26 mouse cellular contexts compared by ENCODE assay signal in genomic region chr6:53510005-53510404, GRCm38 (mm10).
DNase-seq lines count a peak whose midpoint lies in the region; ATAC-seq and TF ChIP-seq lines count a peak whose summit lies in the region.
"Had no signal": no experiment of that assay in that cellular context is flagged by ENCODE, and none has a peak within 500 bp of the region (broad histone marks: within the 10 kb centered on the region; RNA-seq: fewer than 3 reads in every experiment).

No protein-coding gene starts in this region.

- 68% methylated on average over 7 of the region's 7 CpGs for WGBS in forebrain, postnatal 0 days
- 64% methylated on average over 7 of the region's 7 CpGs for WGBS in forebrain, embryonic 13.5 days
- WGBS in kidney, postnatal 0 days: 64% methylated on average over 7 of the region's 7 CpGs

- no peak overlapping the region for H3K4me2 ChIP-seq in forebrain, postnatal 0 days (ENCODE audit: low read depth)
- no peak overlapping the region for H3K4me2 ChIP-seq in forebrain, embryonic 13.5 days
- H3K4me2 ChIP-seq in kidney, postnatal 0 days (ENCODE audit: low read length): no peak overlapping the region
- H3K4me2 ChIP-seq: heart, embryonic 11.5 days; hindbrain, embryonic 13.5 days; midbrain, embryonic 13.5 days; neural tube, embryonic 12.5 days had no signal

- H3K9ac ChIP-seq in forebrain, postnatal 0 days: no peak overlapping the region
- H3K9ac ChIP-seq in forebrain, embryonic 13.5 days: no peak overlapping the region
- H3K9ac ChIP-seq in kidney, postnatal 0 days (ENCODE audit: low read depth, low read length): no peak overlapping the region
- H3K9ac ChIP-seq: hindbrain, embryonic 13.5 days; midbrain, embryonic 13.5 days; neural tube, embryonic 12.5 days had no signal

- H3K4me1 ChIP-seq in forebrain, postnatal 0 days (ENCODE audit: insufficient read depth): no peaks in the 10 kb centered on the region
- no peaks in the 10 kb centered on the region for H3K4me1 ChIP-seq in forebrain, embryonic 13.5 days
- no peaks in the 10 kb centered on the region for H3K4me1 ChIP-seq in kidney, postnatal 0 days (replicated peaks; ENCODE audit: insufficient read depth, low read length)
- H3K4me1 ChIP-seq: hindbrain, embryonic 13.5 days; midbrain, embryonic 13.5 days; neural tube, embryonic 12.5 days had no signal

- 0 out of 2 replicates have a peak, but pooled peaks have one; percentile 8 for TF ChIP-seq CTCF in forebrain, postnatal 0 days (IDR thresholded peaks at IDR 0.05; ENCODE audit: low read depth)
- peak; percentile 16; the same call in 1 of the 2 replicates for TF ChIP-seq CTCF in kidney, postnatal 0 days (IDR thresholded peaks at IDR 0.05; ENCODE audit: low read depth)

- H3K27ac ChIP-seq in forebrain, postnatal 0 days (ENCODE audit: low read depth, low read length): no peak overlapping the region
- no peak overlapping the region for H3K27ac ChIP-seq in forebrain, embryonic 13.5 days
- no peak overlapping the region for H3K27ac ChIP-seq in kidney, postnatal 0 days
- H3K27ac ChIP-seq: hindbrain, embryonic 13.5 days; left cerebral cortex, adult 2 months; midbrain, embryonic 13.5 days; neural tube, embryonic 12.5 days had no signal

- DNase-seq in forebrain, postnatal 0 days: no peak
- DNase-seq in kidney, postnatal 0 days (ENCODE audit: low spot score): no peak
- no peak for DNase-seq in kidney, postnatal 14 days
- DNase-seq in retina, embryonic 14.5 days (ENCODE audit: low spot score): peak; percentile 4
- no peak for DNase-seq in retina, postnatal 1 day
- DNase-seq in urinary bladder, adult 18-20 months (ENCODE audit: low spot score in 2 of 2): no peak
- DNase-seq: adrenal gland, postnatal 36 days; cerebellum, adult 11 months; cerebellum, adult 9-11 months; gastrocnemius, postnatal 36 days; heart, postnatal 36 days; kidney, adult 8-10 months; kidney, postnatal 36 days; lung, adult 2 months; lung, postnatal 36 days; thymus, postnatal 25 days had no signal

- H3K27me3 ChIP-seq in forebrain, postnatal 0 days (ENCODE audit: insufficient read depth, low read length): no peaks in the 10 kb centered on the region; the same call in 1 of the 2 replicates
- H3K27me3 ChIP-seq in forebrain, embryonic 13.5 days: no peaks in the 10 kb centered on the region
- H3K27me3 ChIP-seq in kidney, postnatal 0 days (ENCODE audit: insufficient read depth, low read length): no peaks in the 10 kb centered on the region
- H3K27me3 ChIP-seq: hindbrain, embryonic 13.5 days; midbrain, embryonic 13.5 days; neural tube, embryonic 12.5 days; Patski had no signal

- no peaks in the 10 kb centered on the region for H3K9me3 ChIP-seq in forebrain, postnatal 0 days (ENCODE audit: low read length)
- H3K9me3 ChIP-seq in forebrain, embryonic 13.5 days (replicated peaks): no peaks in the 10 kb centered on the region
- no peaks in the 10 kb centered on the region for H3K9me3 ChIP-seq in kidney, postnatal 0 days (replicated peaks; ENCODE audit: low read length)
- H3K9me3 ChIP-seq: hindbrain, embryonic 13.5 days; megakaryocyte, embryonic 14.5 days; midbrain, embryonic 13.5 days; neural tube, embryonic 12.5 days had no signal

- ATAC-seq in forebrain, postnatal 0 days: no peak
- no peak for ATAC-seq in forebrain, embryonic 13.5 days
- ATAC-seq in kidney, postnatal 0 days (replicated peaks; ENCODE audit: low FRiP score, low read depth): no peak
- ATAC-seq: inflammation-experienced regulatory T-cells, adult 6 months; midbrain, embryonic 13.5 days; Patski had no signal

- no peaks in the 10 kb centered on the region for H3K36me3 ChIP-seq in forebrain, postnatal 0 days (ENCODE audit: insufficient read depth)
- H3K36me3 ChIP-seq in forebrain, embryonic 13.5 days (ENCODE audit: poor library complexity, severe bottlenecking): no peaks in the 10 kb centered on the region
- no peaks in the 10 kb centered on the region for H3K36me3 ChIP-seq in kidney, postnatal 0 days (ENCODE audit: insufficient read depth, low read length)
- H3K36me3 ChIP-seq: G1E; hindbrain, embryonic 13.5 days; midbrain, embryonic 13.5 days; neural tube, embryonic 12.5 days had no signal

- H3K4me3 ChIP-seq in forebrain, postnatal 0 days (ENCODE audit: low read depth, low read length): no peak overlapping the region
- no peak overlapping the region for H3K4me3 ChIP-seq in forebrain, embryonic 13.5 days
- no peak overlapping the region for H3K4me3 ChIP-seq in kidney, postnatal 0 days (replicated peaks; ENCODE audit: low read depth, low read length)
- H3K4me3 ChIP-seq: hindbrain, embryonic 13.5 days; left cerebral cortex, adult 2 months; megakaryocyte, embryonic 14.5 days; midbrain, embryonic 13.5 days; neural tube, embryonic 12.5 days had no signal
